Mouse (Mus musculus) midbrain, postnatal 0 days (tissue): ENCODE measurements at regions not wholly inside any gene's neighbourhood (a gene's known extent, or its start where the extent isn't known, plus 50 kb on each side); places are given as distances from the start of the nearest gene placed in this dataset.

Experiments
- ATAC-seq: fragments of 200-750 bp; cut with Nextera tagmentation; 2 replicates; pipeline ENCODE4 v1.8.0; 2017; ENCODE audit warnings: moderate number of reproducible peaks, mild to moderate bottlenecking, moderate TSS enrichment, moderate library complexity; ENCODE audit not compliant: low FRiP score
- DNase-seq: peaks from one replicate; pipeline ENCODE4 v3.0.0-alpha.2; 2015; ENCODE audit warnings: low spot score
- H3K27ac ChIP-seq: fragments of 300-500 bp; sonication (generic); 2 replicates; pipeline ENCODE4 v1.5.1; 2014; ENCODE audit warnings: low read depth, mild to moderate bottlenecking, low read length, mixed read lengths
- H3K27me3 ChIP-seq: fragments of 300-500 bp; sonication (generic); 2 replicates; pipeline ENCODE4 v1.6.1; 2014; ENCODE audit warnings: low read length, control low read depth, mixed read lengths; ENCODE audit not compliant: insufficient read depth
- H3K36me3 ChIP-seq: fragments of 300-500 bp; sonication (generic); 2 replicates; pipeline ENCODE4 v1.6.1; 2014; ENCODE audit warnings: low read length, control low read depth, mixed read lengths; ENCODE audit not compliant: insufficient read depth
- H3K4me1 ChIP-seq: fragments of 300-500 bp; sonication (generic); 2 replicates; pipeline ENCODE4 v1.6.1; 2014; ENCODE audit warnings: mild to moderate bottlenecking, control low read depth, antibody characterized with exemption, low read length, mixed read lengths; ENCODE audit not compliant: insufficient read depth
- H3K4me2 ChIP-seq: fragments of 300-500 bp; sonication (generic); 2 replicates; pipeline ENCODE4 v1.6.1; 2014; ENCODE audit warnings: low read depth, mild to moderate bottlenecking, low read length, mixed read lengths; ENCODE audit not compliant: poor library complexity, severe bottlenecking
- H3K4me3 ChIP-seq: fragments of 300-500 bp; sonication (generic); 2 replicates; pipeline ENCODE4 v1.5.1; 2014; ENCODE audit warnings: low read depth, mild to moderate bottlenecking, low read length, moderate library complexity
- H3K9ac ChIP-seq: fragments of 300-500 bp; sonication (generic); replicated peaks from 2 replicates; pipeline ENCODE4 v1.6.1; 2014; ENCODE audit warnings: mild to moderate bottlenecking, low read length, moderate library complexity, mixed read lengths; ENCODE audit not compliant: poor library complexity, severe bottlenecking
- H3K9me3 ChIP-seq: fragments of 300-500 bp; sonication (generic); 2 replicates; pipeline ENCODE4 v1.6.1; 2016; ENCODE audit warnings: low read length, control low read depth
- CTCF ChIP-seq: IDR thresholded peaks from 2 replicates; pipeline ENCODE4 v1.5.1; 2016; ENCODE audit warnings: antibody characterized with exemption, mild to moderate bottlenecking
- WGBS: fragments of 180-500 bp; shearing (Covaris S2); extraction: QIAGEN DNeasy Blood & Tissue Kit; methylation state at CpG from one replicate; pipeline ENCODE4 v1.1.7; 2014; 5-methylcytosine and 5-hydroxymethylcytosine counted together

GRCm38 (mm10) chr12:15542486-15542885 lies 274.2 kb downstream of the Trib2 start:
- H3K4me3 ChIP-seq, result no peak overlapping the region
- no peak overlapping the region for H3K4me2 ChIP-seq
- DNase-seq, result no peak
- WGBS, result 67% methylated on average over 2 of the region's 2 CpGs
- no peaks in the 10 kb centered on the region for H3K36me3 ChIP-seq
- H3K27ac ChIP-seq, result no peak overlapping the region
- no peak overlapping the region for H3K9ac ChIP-seq
- H3K4me1 ChIP-seq, result no peaks in the 10 kb centered on the region
- H3K9me3 ChIP-seq, result no peaks in the 10 kb centered on the region
- no peaks in the 10 kb centered on the region for H3K27me3 ChIP-seq
- TF ChIP-seq CTCF, result no peak
- ATAC-seq, result no peak

DNA sequence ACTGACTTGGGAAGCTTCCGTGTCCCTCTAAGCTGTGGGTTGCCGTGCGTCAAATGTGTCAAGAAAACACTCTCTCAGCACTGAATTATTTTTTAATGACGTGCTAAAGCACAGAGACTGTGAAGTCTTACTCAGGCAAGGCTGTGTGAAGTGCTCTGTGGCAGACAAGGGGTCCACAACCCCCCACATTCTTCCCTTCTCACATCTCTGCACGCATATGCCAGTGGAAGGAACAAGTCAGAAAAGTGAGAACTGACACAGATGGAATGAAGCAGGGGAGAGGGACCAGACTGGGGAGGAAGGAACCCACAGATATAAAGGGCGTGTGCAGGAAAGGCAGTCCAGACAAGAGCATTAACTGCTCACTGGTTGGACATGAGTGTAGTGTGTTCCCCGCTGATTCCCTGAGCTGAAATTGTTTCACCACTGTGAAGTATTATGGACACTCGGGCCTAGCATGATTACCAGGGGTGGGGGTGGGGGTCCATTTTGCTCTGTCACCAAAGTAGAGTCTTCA lies 279.8 kb downstream of the Trib2 start:
- no peak for TF ChIP-seq CTCF
- Histone ChIP-seq H3K9me3 (no peaks in the 10 kb centered on the region), H3K4me1 (no peaks in the 10 kb centered on the region), H3K4me2 (no peak overlapping the region), H3K4me3 (no peak overlapping the region), H3K36me3 (no peaks in the 10 kb centered on the region), H3K27me3 (no peaks in the 10 kb centered on the region), H3K9ac (no peak overlapping the region), H3K27ac (no peak overlapping the region)
- ATAC-seq (no peak), DNase-seq (no peak)
- 65% methylated on average over 8 of the region's 8 CpGs for WGBS

- H3K9me3 ChIP-seq, result no peaks in the 10 kb centered on the region
- no peak overlapping the region for H3K4me3 ChIP-seq
- H3K27ac ChIP-seq, result no peak overlapping the region
- H3K9ac ChIP-seq, result no peak overlapping the region
- no peak for ATAC-seq
- WGBS, result 87% methylated on average over 5 of the region's 5 CpGs
- no peak overlapping the region for H3K4me2 ChIP-seq
- no peak for TF ChIP-seq CTCF
- DNase-seq, result no peak
- no peaks in the 10 kb centered on the region for H3K4me1 ChIP-seq
- no peaks in the 10 kb centered on the region for H3K27me3 ChIP-seq
- H3K36me3 ChIP-seq, result no peaks in the 10 kb centered on the region
Measured at GRCm38 (mm10) chr12:15536247-15536646, 280.5 kb downstream of the Trib2 start.

GRCm38 (mm10) chr12:15535822-15536221 lies 280.9 kb downstream of the Trib2 start:
- no peak overlapping the region for H3K4me2 ChIP-seq
- H3K9me3 ChIP-seq, result no peaks in the 10 kb centered on the region
- ATAC-seq (peak; percentile 66; the same call in 1 of the 2 replicates), DNase-seq (peak; percentile 90)
- H3K36me3 ChIP-seq, result no peaks in the 10 kb centered on the region
- no peak overlapping the region for H3K4me3 ChIP-seq
- H3K27me3 ChIP-seq, result no peaks in the 10 kb centered on the region
- H3K27ac ChIP-seq, result no peak overlapping the region
- 3% methylated on average over 6 of the region's 6 CpGs for WGBS
- H3K4me1 ChIP-seq, result no peaks in the 10 kb centered on the region
- peak; percentile 91 for TF ChIP-seq CTCF
- H3K9ac ChIP-seq, result no peak overlapping the region

DNA sequence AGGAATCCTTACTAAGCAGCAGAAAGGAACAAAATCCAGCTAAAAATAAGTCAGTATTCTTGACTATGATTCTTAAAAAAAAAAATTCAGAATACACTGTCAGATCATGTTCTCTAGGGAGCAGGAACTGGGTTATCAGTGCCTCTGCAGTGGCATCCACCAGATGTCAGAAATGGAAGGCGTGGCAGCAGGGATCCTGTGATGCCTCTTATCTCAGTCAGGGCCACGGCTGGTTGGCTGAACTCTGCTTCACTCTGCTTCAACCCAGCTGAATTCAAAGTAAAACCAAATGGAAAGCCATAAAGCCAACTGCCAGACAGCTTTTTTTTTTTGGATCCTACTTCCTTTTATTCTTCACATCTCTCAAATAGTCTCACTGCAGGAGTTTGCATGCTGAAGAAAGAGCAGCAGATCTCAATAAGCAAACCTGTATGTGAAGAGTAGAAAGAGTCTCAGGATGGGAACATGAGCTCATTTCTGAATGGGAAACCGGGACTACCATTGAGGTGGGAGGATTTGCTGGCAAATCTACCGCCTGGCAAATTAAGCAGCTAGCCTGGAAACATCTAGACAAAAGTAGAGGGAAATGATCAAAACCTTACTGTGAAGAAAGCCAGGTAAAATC lies 295.8 kb downstream of the Trib2 start:
- Histone ChIP-seq H3K4me3 (no peak overlapping the region), H3K27ac (no peak overlapping the region), H3K27me3 (no peaks in the 10 kb centered on the region), H3K4me1 (no peaks in the 10 kb centered on the region), H3K4me2 (no peak overlapping the region), H3K9ac (no peak overlapping the region), H3K9me3 (no peaks in the 10 kb centered on the region), H3K36me3 (no peaks in the 10 kb centered on the region)
- DNase-seq (no peak), ATAC-seq (no peak)
- no peak for TF ChIP-seq CTCF
- 27% methylated on average over 4 of the region's 4 CpGs for WGBS

GRCm38 (mm10) chr12:15511994-15512393 lies 304.7 kb downstream of the Trib2 start:
- Histone ChIP-seq H3K4me1 (no peaks in the 10 kb centered on the region), H3K4me2 (no peak overlapping the region), H3K27ac (no peak overlapping the region), H3K27me3 (no peaks in the 10 kb centered on the region), H3K9ac (no peak overlapping the region), H3K4me3 (no peak overlapping the region), H3K36me3 (no peaks in the 10 kb centered on the region), H3K9me3 (no peaks in the 10 kb centered on the region)
- DNase-seq (peak; percentile 34), ATAC-seq (no peak)
- TF ChIP-seq CTCF, result peak; percentile 66
- WGBS, result 24% methylated on average over 2 of the region's 2 CpGs
